Mouse (Mus musculus) bone marrow macrophage, adult 2 months (primary cell): ENCODE measurements around the gene Pirt.

Source experiments
- CTCF ChIP-seq: IDR thresholded peaks from 2 replicates; pipeline ENCODE4 v1.5.1; 2012; ENCODE audit warnings: low read depth, mild to moderate bottlenecking, low read length, moderate library complexity
- POLR2A ChIP-seq: IDR thresholded peaks from 2 replicates; pipeline ENCODE4 v1.6.1; 2012; ENCODE audit warnings: mild to moderate bottlenecking, low read depth, low read length, borderline replicate concordance

- TF ChIP-seq CTCF = no peak
- no peak for TF ChIP-seq POLR2A
These were observed 16.5 kb downstream of the Pirt start for GRCm38 (mm10) chr11:66928311-66928710.
